Mouse (Mus musculus): ENCODE measurements at regions not wholly inside any gene's neighbourhood (a gene's known extent, or its start where the extent isn't known, plus 50 kb on each side); places are given as distances from the start of the nearest gene placed in this dataset.

- peak; percentile 54 for DNase-seq
Observed at GRCm38 (mm10) chr12:54450369-54450768, 206.0 kb downstream of the Sptssa start.

GRCm38 (mm10) chr12:54448221-54448620 is 208.2 kb downstream of the Sptssa start:
- no peak for DNase-seq

- DNase-seq = no peak
Observed at GRCm38 (mm10) chr12:54447354-54447753, 209.0 kb downstream of the Sptssa start.

- DNase-seq = no peak
Observed at GRCm38 (mm10) chr12:54446356-54446755, 210.0 kb downstream of the Sptssa start.

DNA sequence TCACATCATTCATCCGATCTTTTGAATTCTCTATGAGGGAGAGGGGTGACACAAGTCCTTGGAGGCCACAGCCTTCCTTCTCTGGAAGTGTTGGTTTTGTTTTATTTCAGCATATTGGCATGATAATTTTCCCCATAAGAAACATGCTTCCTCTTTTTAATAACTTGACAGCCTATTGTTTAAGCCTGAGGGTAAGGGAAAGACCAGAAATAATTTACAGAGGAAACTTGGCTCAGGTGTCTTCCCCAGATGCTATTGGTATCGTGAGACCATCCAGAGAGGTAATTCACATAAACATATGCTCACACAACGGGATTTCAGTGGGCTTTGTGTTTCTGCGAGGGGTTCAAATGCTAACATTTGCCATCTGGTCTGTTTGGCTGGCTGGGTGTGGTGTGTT is 212.0 kb downstream of the Sptssa start:
- DNase-seq = no peak

GRCm38 (mm10) chr12:54443285-54443684 is 213.1 kb downstream of the Sptssa start:
- DNase-seq = peak; percentile 53

GRCm38 (mm10) chr12:54442408-54442807 is 214.0 kb downstream of the Sptssa start:
- no peak for DNase-seq

- DNase-seq = no peak
Observed at GRCm38 (mm10) chr12:54440851-54441593, 215.4 kb downstream of the Sptssa start.

GRCm38 (mm10) chr12:54438793-54439192 is 217.6 kb downstream of the Sptssa start:
- DNase-seq = peak; percentile 39

- DNase-seq = no peak
Observed at GRCm38 (mm10) chr12:54425236-54425635, 221.6 kb upstream of the Egln3 start.

DNA sequence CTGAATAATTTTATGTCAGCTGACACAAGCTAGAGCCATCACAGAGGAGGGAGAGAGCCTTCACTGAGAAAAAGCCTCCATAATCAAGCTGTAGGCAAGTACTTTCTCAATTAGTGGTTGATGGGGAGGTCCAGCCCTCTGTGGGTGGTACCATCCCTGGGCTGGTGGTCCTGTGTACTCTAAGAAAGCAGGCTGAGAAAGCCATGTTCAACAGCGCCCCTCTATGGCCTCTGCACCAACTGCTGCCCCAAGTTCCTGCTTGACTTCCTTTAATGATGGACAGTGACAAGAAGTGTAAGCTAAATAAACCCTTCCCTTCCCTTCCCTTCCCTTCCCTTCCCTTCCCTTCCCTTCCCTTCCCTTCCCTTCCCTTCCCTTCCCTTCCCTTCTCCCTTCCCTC is 211.2 kb upstream of the Egln3 start:
- DNase-seq = no peak

- DNase-seq = no peak
Observed at GRCm38 (mm10) chr12:54414201-54414600, 210.5 kb upstream of the Egln3 start.

DNA sequence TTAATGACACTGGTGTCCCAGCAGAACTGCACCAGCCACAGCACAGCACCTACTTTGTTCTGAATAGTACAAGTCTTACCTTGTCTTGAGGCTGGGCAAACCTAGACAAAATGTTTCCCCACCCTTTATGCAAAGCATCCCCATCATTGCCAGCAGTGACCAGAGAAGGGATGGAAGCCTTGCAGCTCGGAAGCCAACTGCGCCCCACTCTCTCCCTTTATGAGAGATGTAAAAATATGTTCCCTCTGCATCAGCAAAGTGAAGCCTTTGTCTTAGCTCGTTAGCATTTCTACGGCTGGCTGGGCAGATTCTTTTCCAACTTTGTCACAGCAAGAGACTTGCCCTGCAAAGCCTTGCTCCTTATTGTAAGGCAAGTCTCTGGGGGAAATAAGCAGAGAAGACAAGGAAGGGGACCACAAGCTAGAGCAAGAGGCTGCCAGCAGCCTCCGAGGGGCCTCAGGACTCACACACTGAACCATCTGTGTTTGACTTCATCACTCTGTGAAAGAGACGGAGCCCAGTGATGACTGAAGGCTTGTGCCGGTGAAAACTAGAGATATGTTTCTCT is 206.5 kb upstream of the Egln3 start:
- no peak for DNase-seq

DNA sequence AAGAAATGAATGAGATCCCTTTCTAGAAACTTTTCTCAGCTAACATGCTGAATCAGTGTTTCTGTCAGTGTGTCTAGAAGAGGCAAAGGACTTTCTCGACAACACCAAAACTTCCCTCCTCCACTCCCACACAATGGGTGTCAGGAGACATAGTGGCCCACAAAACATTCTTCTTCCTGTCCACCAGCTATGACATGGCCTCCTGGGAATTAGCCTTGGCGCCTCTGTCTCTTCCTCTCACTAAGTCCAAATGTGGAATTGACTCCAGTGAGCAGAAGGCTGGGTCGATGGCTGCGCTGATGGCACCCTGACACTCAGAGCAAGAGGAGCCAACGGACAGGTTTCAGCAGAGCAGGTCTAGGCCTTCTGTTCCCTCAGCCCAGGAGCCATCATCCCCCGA is 205.2 kb upstream of the Egln3 start:
- DNase-seq = no peak

GRCm38 (mm10) chr12:54407301-54407896 is 203.7 kb upstream of the Egln3 start:
- DNase-seq = no peak

DNA sequence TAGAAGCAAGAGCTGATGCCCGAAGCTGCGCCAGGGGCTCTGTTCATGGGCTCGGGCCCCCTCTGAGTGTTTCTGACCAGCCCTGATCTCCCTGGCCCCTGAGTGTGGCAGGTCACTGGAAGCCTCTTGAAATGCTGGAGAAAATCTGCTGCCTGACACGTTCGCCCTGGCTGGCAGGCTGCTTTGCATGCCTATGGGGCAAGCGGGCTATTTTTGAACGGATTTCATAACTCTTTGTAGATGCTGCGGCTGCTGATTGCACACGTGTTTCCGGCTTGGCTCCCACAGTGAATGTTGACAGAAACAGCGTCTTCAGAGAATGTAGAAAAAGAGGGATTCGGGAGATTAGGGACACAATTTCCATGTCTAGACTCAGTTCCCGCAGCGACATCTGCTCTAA is 201.4 kb upstream of the Egln3 start:
- peak; percentile 71 for DNase-seq

GRCm38 (mm10) chr12:54402591-54402990 is 198.9 kb upstream of the Egln3 start:
- no peak for DNase-seq

DNA sequence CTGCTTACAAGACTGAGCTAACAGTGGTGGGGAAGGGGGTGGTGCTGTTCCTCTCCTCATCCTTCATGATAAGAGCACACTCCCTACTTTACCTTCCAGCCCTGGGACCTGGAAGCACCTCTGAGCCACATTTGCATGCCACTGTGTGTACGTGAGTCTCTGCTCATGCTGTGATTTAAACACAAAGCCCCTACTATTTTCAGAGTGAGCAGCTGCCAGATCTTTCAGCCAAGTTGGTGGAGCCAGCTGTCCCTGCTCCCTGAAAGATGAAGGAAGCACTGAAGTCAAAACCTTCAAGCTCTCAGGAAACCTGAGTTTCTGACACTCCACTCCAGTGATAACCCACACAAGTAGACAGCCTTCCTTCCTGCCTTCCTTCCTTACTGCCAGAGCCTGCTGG is 198.0 kb upstream of the Egln3 start:
- no peak for DNase-seq

DNA sequence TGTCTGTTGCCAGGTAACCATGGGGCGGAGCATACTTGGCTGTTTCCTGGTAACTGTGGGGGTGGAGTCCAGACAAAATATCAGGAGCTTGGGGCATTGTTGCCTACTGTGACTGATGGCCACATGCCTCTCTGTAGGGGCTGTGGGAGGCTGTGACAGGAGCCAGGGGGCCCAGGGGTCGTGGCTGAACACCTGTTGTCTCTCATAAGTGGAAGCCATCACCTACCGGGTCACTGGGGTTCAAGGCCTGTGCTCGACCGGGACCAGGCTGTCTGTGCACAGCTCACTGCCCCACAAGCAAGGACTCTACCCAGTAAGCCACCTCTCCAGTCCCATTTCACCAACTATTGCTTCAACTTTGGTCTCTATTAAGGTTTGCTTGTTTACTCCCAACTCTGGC is 196.4 kb upstream of the Egln3 start:
- DNase-seq = no peak

GRCm38 (mm10) chr12:54398080-54398479 is 194.4 kb upstream of the Egln3 start:
- DNase-seq = no peak

DNA sequence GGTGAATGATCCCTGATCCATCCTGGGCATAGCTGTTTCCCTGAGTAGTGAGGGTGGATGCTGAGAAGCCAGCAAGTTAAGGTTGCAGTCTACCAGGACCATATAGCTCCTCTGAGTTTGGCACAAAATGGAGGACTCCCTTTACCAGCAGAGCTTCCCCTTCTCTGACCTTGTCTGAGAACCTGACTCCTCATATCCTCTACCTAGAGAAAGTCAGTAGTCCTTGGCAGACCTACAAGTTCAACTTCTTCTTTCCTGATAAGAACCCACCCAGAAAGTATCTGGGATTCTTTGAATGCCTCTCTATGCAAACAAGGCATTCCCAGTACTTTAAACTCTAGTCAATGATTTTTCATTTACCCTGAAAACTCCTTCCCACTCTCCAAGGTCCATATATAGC is 193.3 kb upstream of the Egln3 start:
- DNase-seq = no peak

- DNase-seq = no peak
Observed at GRCm38 (mm10) chr12:54396341-54396740, 192.7 kb upstream of the Egln3 start.

DNA sequence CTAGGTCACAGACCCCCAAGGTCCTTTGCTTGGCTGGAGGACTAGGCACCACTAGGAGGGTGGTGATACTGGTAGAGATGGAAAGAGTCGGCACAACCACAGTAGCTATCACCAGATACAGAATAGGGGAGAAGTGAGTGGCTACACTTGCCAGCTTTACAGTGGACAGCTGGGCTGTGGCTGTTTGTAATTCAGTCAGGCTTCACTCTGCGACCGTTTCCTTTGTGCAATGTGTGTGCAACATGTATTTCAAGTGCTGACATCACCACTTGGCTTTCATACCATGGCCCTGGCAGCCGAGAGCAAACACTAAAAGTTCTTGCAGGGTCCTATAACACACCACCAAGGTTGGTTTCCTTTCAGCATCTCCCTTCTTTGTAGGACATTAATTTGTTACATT is 181.7 kb upstream of the Egln3 start:
- peak; percentile 34 for DNase-seq

GRCm38 (mm10) chr12:54384116-54384515 is 180.5 kb upstream of the Egln3 start:
- DNase-seq = no peak

All from adrenal gland, postnatal 10 days (tissue).